Mouse (Mus musculus): ENCODE measurements around the gene Ccdc134. TPM values are rescaled to one million over a fixed set of nuclear protein-coding genes. Genes with fewer than 3 reads are reported as not detected.
A peak's percentile ranks its signal among the peaks of the same experiment; 100 is the strongest.

The Ccdc134 gene
- polyA plus RNA-seq, 1 experiment = 10.9 TPM

DNA sequence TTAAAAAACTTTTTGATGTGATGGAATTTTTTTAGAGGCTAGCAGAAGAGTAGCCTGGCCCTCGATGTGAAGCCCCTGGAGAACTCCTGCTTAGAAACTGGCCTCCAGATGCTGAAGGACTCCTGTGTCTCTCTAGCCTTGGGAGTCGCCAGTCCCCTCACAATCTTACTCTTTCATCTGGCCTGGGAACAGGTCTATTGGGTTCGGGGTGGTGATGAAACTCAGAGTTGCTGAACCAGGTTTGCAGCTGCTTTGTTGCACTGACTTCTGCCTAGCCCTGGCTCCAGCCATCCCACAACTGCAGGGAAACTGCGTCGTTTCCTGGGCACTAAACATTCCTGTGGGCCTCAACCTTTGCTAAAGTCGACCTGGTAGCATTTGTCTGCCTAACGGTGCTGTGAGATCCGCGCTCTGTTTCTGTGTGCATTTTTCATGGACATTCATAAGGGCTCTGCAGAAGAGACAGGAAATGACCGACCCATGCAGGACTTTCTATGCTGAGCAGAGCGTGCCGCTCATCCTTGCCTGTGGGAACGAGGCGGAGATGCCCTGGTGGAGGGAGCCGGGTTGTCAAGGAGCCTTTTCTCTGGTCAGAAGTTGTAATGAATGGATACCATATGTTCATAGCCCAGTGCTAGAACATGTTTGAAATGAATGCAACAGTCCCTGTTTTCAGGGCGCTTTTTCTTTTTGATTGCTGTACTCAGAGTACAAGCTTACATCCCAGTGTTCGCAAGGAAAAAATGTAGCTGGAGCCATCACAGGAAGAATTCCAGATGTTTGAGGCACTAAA is 30.7 kb downstream of the Ccdc134 start:
- H3K4me1 ChIP-seq (ENCODE audit: control insufficient read depth, insufficient read depth, low read length) = peaks cover 21% of the 10 kb centered on the region
- DNase-seq = no peak
- no peak for TF ChIP-seq CTCF (IDR thresholded peaks at IDR 0.05; ENCODE audit: insufficient read depth, low read length)
- TF ChIP-seq POLR2A (IDR thresholded peaks at IDR 0.05; ENCODE audit: borderline replicate concordance, extremely low read depth, low read depth, low read length) = no peak

DNA sequence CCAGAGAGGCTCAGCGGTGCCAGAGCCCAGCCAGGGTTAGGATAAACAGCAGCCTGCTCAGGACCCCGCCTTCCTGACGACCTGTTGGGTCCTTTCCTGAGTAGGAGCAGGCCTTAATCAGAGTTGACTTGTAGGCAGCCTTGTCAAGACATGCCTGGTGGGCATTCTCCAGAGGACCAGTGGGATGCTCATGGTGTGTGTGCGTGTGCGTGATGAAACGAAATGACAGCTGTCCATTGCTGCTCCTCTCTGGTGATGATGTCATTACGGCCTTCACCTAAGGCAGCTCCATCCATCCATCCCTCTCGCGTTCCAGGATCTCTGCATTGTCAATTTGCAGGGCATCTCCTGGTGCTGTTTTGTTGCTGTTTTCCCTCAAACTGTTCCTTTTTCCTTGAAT is 31.7 kb downstream of the Ccdc134 start:
- DNase-seq = no peak
- 80% methylated on average over 9 of the region's 9 CpGs for WGBS
- no peak for TF ChIP-seq POLR2A (IDR thresholded peaks at IDR 0.05; ENCODE audit: borderline replicate concordance, extremely low read depth, low read depth, low read length)
- no peak for TF ChIP-seq CTCF (IDR thresholded peaks at IDR 0.05; ENCODE audit: insufficient read depth, low read length)
- peaks cover 28% of the 10 kb centered on the region for H3K4me1 ChIP-seq (ENCODE audit: control insufficient read depth, insufficient read depth, low read length)
- no peak overlapping the region for H3K4me3 ChIP-seq (replicated peaks; ENCODE audit: extremely low read depth, low read depth, low read length)

More for the DNA sequence above, 30.7 kb downstream of the Ccdc134 start:
- H3K4me3 ChIP-seq (replicated peaks; ENCODE audit: extremely low read depth, low read depth, low read length) = no peak overlapping the region
- WGBS = 39% methylated on average over 17 of the region's 17 CpGs

DNA sequence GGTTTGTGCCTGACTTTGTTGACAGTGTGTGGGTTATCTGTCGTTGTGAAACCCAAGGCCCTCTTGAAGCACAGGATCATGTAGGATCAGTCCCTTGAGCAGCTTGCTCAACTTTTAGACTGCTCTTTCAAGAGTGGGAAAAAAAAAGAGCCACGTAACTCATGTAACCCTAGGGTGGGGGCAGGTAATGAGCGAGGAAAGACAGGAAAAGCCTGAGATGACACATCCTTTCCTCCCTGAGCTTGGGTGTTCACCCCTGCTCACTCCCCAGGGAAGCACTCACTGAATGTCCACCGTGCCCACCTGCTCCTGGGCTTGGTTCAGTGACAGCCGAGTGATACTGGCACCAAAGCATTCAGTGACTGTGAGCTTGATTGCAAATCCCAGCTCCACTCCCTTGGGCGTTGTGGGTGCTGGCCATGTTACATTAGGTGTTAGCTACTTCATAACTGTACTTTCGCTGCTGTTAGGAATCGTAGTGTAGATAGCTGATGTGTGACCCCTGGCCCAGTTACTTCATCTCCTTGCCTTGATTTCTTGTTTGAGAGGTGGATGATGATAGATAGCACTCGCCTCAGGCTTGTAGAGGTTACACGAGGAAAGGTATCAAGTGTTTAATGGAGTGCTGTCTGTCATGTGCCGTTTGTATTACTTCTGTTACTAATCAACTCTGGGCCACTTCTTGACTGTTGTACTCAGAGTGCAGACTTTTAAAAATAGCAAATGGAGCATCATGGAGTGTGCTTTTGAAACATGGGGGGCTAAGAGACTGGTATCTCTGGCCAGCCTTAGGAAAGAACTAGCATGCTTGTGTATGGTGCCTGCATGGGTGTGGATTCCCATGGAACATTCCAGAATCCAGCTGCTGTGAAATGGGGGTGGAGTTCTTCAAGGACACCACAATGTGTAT is 33.3 kb downstream of the Ccdc134 start:
- 45% methylated on average over 11 of the region's 11 CpGs for WGBS
- DNase-seq = no peak
- Histone ChIP-seq H3K4me1 (ENCODE audit: control insufficient read depth, insufficient read depth, low read length) (peaks cover 31% of the 10 kb centered on the region), H3K4me3 (replicated peaks; ENCODE audit: extremely low read depth, low read depth, low read length) (no peak overlapping the region)
- TF ChIP-seq POLR2A (IDR thresholded peaks at IDR 0.05; ENCODE audit: borderline replicate concordance, extremely low read depth, low read depth, low read length) (no peak), CTCF (IDR thresholded peaks at IDR 0.05; ENCODE audit: insufficient read depth, low read length) (no peak)

DNA sequence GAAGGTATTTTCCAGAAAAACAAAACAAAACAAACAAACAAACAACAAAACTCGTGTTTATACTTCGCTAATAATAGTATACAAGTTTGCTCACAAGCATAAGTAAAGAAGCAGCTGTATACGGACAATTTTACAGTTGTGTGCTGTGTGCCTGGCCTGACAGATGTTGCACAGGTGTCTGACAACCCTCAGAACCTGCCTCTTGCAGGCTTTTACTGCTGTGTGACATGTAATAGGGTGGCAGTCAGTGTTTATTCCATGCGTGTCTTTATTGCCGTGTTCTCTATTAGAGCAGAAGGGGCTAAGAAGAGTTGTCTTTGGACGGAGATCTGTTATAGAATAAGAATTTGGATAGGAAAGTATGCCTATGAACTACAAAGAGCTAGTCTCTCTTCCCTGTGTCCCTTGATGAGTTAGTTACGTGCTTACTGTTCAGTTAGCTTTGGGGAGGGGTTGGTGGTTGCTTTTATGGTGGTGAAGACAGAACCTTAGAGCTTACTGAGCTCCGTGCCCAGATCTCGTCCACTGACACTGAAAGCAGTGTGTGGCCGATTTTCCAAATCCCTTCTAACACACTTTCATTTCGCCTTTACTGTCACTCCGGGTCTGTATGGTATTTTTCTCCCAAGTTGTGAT is 34.4 kb downstream of the Ccdc134 start:
- H3K4me1 ChIP-seq (ENCODE audit: control insufficient read depth, insufficient read depth, low read length) = peaks cover 31% of the 10 kb centered on the region
- H3K4me3 ChIP-seq (replicated peaks; ENCODE audit: extremely low read depth, low read depth, low read length) = no peak overlapping the region
- WGBS = 81% methylated on average over 12 of the region's 12 CpGs
- TF ChIP-seq CTCF (IDR thresholded peaks at IDR 0.05; ENCODE audit: insufficient read depth, low read length) = no peak
- no peak for TF ChIP-seq POLR2A (IDR thresholded peaks at IDR 0.05; ENCODE audit: borderline replicate concordance, extremely low read depth, low read depth, low read length)
- DNase-seq = no peak

DNA sequence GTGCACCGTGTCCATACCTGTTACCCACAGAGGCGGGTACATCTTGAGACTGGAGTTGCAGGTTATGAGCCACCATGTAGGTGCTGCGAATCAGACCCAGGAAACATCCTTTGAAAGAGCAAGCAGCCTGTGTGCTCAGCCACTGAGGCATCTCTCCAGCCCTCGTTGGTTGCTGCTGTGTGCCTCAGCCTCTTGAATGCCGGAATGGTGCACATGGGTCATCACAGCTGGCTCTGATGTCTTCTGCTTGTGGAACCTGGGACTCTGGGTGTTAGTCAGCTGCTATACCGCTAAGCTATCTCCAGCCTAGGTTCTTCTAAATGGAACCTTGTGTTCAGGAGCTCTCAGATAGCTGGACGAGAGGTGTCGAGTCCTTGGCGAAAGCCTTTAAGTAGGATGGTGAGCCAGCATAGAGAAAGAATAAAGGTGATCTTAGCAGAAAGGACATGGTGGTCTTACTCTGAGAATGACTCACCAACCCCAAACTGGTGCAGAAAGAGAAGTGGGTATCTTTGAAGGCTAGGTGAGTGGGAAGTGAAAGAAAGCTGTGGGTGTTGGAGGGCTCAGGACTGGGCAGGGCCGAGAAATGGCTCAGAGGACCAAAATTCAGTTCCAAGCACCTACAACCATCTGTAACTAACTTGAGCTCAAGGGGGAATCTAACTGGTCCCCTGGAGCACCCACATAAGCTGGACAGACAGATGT is 35.8 kb downstream of the Ccdc134 start:
- Histone ChIP-seq H3K4me1 (ENCODE audit: control insufficient read depth, insufficient read depth, low read length) (peaks cover 37% of the 10 kb centered on the region), H3K4me3 (replicated peaks; ENCODE audit: extremely low read depth, low read depth, low read length) (no peak overlapping the region)
- 74% methylated on average over 10 of the region's 10 CpGs for WGBS
- DNase-seq = no peak
- no peak for TF ChIP-seq POLR2A (IDR thresholded peaks at IDR 0.05; ENCODE audit: borderline replicate concordance, extremely low read depth, low read depth, low read length)

DNA sequence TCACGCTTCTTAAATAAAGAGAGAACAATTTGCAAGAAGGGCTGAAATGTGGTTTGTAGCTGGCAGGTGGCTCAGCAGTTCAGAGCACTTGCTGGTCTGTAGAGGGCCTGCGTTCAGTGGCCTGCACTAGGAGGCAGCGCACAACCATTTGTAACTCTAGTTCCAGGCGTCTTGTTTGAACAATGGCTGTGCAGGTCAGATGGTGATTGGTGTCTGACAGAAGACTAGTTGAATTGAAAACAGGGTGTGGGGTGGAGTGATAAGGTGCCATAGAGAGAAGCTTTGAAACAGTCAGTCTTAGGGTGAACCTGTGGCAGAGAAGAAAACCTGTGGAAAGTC is 36.3 kb downstream of the Ccdc134 start:
- TF ChIP-seq POLR2A (IDR thresholded peaks at IDR 0.05; ENCODE audit: borderline replicate concordance, extremely low read depth, low read depth, low read length) = no peak
- no peak for TF ChIP-seq CTCF (IDR thresholded peaks at IDR 0.05; ENCODE audit: insufficient read depth, low read length)
- WGBS = 41% methylated on average over 4 of the region's 4 CpGs

DNA sequence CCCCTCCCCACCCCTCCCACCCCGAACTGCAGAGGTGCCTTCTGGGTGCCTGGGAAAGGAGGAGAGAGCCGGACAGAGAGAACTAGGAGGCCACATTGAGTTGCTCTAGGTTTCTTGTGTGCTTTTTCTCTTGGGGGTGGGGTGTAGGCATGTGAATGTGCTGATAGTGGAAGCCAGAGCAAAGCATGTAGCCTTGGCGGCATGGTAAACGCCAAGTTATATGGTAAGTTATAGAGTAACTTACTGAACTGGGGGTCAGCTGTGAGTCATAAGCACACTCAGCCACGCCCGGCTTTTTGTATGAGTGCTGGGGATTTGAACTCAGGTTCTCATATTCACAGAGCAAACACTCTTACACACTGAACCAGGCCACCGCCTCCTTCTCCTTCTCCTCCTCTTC is 36.8 kb downstream of the Ccdc134 start:
- 64% methylated on average over 7 of the region's 7 CpGs for WGBS
- no peak for DNase-seq
- Histone ChIP-seq H3K4me3 (replicated peaks; ENCODE audit: extremely low read depth, low read depth, low read length) (no peak overlapping the region), H3K4me1 (ENCODE audit: control insufficient read depth, insufficient read depth, low read length) (peaks cover 37% of the 10 kb centered on the region)
- TF ChIP-seq CTCF (IDR thresholded peaks at IDR 0.05; ENCODE audit: insufficient read depth, low read length) = no peak

More for the DNA sequence above, 36.3 kb downstream of the Ccdc134 start:
- Histone ChIP-seq H3K4me1 (ENCODE audit: control insufficient read depth, insufficient read depth, low read length) (peaks cover 37% of the 10 kb centered on the region), H3K4me3 (replicated peaks; ENCODE audit: extremely low read depth, low read depth, low read length) (no peak overlapping the region)
- no peak for DNase-seq

DNA sequence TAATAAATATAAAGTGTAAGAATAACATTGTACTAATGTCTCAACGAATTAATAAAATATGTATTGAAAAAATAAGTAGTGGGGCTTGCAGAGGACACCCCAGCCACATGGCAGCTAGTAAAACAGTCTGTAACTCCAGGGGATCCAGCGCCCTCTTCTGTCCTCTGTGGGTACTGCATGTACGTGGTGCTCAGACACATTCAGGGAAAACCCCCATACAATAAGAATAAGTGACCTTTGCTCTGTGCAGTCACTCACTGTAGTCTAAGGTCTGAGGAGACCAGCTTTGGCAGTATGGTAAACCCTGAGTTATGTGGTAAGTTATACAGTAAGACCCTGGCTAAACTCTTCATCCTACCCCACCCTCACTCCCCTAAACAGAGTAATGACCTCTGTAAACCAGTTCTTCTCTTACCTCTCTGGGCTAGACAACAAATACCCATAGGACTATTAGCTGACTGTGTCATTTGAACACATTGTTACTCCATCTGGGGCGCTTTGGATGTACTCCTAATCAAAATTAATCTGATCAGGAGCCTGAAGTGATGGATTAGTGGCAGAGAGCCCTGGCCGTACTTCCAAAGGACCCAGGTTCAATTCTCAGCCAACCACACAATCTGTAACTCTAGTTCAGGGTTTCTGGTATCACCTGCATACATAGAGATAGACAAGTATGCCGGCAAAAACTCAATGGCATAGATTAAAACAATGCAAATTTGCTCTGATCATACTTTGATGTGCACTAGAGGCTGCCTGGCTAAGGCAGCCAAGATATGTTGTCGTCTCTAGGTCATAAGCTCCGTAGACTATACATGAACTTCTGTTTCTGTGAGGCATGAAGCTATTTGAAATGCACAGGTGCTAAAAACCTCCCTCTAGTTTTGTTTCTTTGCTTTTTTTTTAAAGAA is 37.9 kb downstream of the Ccdc134 start:
- TF ChIP-seq CTCF (IDR thresholded peaks at IDR 0.05; ENCODE audit: insufficient read depth, low read length) (peak; percentile 92), POLR2A (IDR thresholded peaks at IDR 0.05; ENCODE audit: borderline replicate concordance, extremely low read depth, low read depth, low read length) (no peak)
- H3K4me1 ChIP-seq (ENCODE audit: control insufficient read depth, insufficient read depth, low read length) = peaks cover 33% of the 10 kb centered on the region
- peak; percentile 83 for DNase-seq
- no peak overlapping the region for H3K4me3 ChIP-seq (replicated peaks; ENCODE audit: extremely low read depth, low read depth, low read length)
- WGBS = 49% methylated on average over 8 of the region's 8 CpGs
